Mouse (Mus musculus): ENCODE measurements around the gene Arhgef18.

GRCm38 (mm10) chr8:3481605-3482004 is 88.8 kb downstream of the Arhgef18 start:
- TF ChIP-seq CTCF (IDR thresholded peaks at IDR 0.05; ENCODE audit: control insufficient read depth, insufficient read depth, low read length) = no peak
- no peak for TF ChIP-seq POLR2A (IDR thresholded peaks at IDR 0.05; ENCODE audit: borderline replicate concordance, control insufficient read depth, low read depth, low read length)
